Mouse (Mus musculus) heart, adult 2 months (tissue): ENCODE results near the gene Ado. TPM values are rescaled to one million over a fixed set of nuclear protein-coding genes. Genes with fewer than 3 reads are reported as not detected.

Experiments used
- DNase-seq, 2 experiments: peaks; one replicate each; pipeline ENCODE4 v3.0.0; 2021
- H3K27ac ChIP-seq: fragments of 200-600 bp; 2 replicates; pipeline ENCODE4 v1.8.1; 2022
- H3K27me3 ChIP-seq: fragments of 200-500 bp; 2 replicates; pipeline ENCODE4 v1.6.1; 2012; ENCODE audit warnings: mild to moderate bottlenecking, low read length, inconsistent platforms, mixed read lengths; ENCODE audit not compliant: control insufficient read depth, insufficient read depth
- H3K36me3 ChIP-seq: fragments of 200-500 bp; 2 replicates; pipeline ENCODE4 v1.6.1; 2012; ENCODE audit warnings: low read length, inconsistent platforms; ENCODE audit not compliant: control insufficient read depth, insufficient read depth
- H3K4me1 ChIP-seq: fragments of 200-500 bp; 2 replicates; pipeline ENCODE4 v1.6.1; 2011; ENCODE audit warnings: low read length; ENCODE audit not compliant: control insufficient read depth, insufficient read depth
- H3K4me3 ChIP-seq: fragments of 200-600 bp; 2 replicates; pipeline ENCODE4 v1.8.1; 2022
- H3K79me2 ChIP-seq: fragments of 200-500 bp; replicated peaks from 2 replicates; pipeline ENCODE4 v1.6.1; 2012; ENCODE audit warnings: mild to moderate bottlenecking, inconsistent platforms, low read length, moderate library complexity, mixed read lengths; ENCODE audit not compliant: control insufficient read depth, insufficient read depth
- H3K9ac ChIP-seq: fragments of 200-500 bp; 2 replicates; pipeline ENCODE4 v1.6.1; 2012; ENCODE audit warnings: low read depth, mild to moderate bottlenecking, control low read depth, inconsistent platforms, low read length, mixed read lengths
- CTCF ChIP-seq: fragments of 200-600 bp; IDR thresholded peaks from 2 replicates; pipeline ENCODE4 v1.8.1; 2022; ENCODE audit warnings: antibody characterized with exemption, mild to moderate bottlenecking, moderate library complexity
- EP300 ChIP-seq: fragments of 200-500 bp; IDR thresholded peaks from 2 replicates; pipeline ENCODE4 v1.6.1; 2011; ENCODE audit warnings: low read depth, low read length, control low read depth; ENCODE audit not compliant: insufficient read depth
- POLR2A ChIP-seq: fragments of 200-500 bp; IDR thresholded peaks from 2 replicates; pipeline ENCODE4 v1.6.1; 2011; ENCODE audit warnings: mild to moderate bottlenecking, low read depth, low read length, control low read depth; ENCODE audit not compliant: insufficient read depth
- WGBS: fragments of 180-500 bp; shearing (Covaris S2); methylation state at CpG from one replicate; pipeline ENCODE4 v1.1.7; 2018; 5-methylcytosine and 5-hydroxymethylcytosine counted together
- intact Hi-C: fragments of 180-260 bp; cut with DNase I; formaldehyde crosslinking; loops from one replicate; pipeline ENCODE4 v1.15.1; 2025
- long read RNA-seq: library from polyadenylated mRNA; stranded (forward); transcript quantifications from one replicate; pipeline ENCODE4 v2.0.0, GENCODE M21; 2021
- polyA plus RNA-seq: library from polyadenylated mRNA; depleted of rRNA; stranded (reverse); fragments of >200 nt; gene quantifications from 2 replicates; pipeline ENCODE4 v1.2.3, GENCODE M21; 2012; rRNA removed
- total RNA-seq, 2 experiments: library from RNA; stranded (reverse); gene quantifications; 2 replicates each; pipeline ENCODE4 v1.2.3; 2021

Ado gene
- 10 to 100 TPM; 17.3 to 17.7 TPM for total RNA-seq
- polyA plus RNA-seq: 6.3 and 9.6 TPM in 2 replicates
- long read RNA-seq, full-length matches to known transcripts: 19 of 19 reads
- long read RNA-seq, partial matches to known transcripts: 0 of 19 reads
- long read RNA-seq, other reads (novel, unspliced or antisense): 0 of 19 reads

DNA sequence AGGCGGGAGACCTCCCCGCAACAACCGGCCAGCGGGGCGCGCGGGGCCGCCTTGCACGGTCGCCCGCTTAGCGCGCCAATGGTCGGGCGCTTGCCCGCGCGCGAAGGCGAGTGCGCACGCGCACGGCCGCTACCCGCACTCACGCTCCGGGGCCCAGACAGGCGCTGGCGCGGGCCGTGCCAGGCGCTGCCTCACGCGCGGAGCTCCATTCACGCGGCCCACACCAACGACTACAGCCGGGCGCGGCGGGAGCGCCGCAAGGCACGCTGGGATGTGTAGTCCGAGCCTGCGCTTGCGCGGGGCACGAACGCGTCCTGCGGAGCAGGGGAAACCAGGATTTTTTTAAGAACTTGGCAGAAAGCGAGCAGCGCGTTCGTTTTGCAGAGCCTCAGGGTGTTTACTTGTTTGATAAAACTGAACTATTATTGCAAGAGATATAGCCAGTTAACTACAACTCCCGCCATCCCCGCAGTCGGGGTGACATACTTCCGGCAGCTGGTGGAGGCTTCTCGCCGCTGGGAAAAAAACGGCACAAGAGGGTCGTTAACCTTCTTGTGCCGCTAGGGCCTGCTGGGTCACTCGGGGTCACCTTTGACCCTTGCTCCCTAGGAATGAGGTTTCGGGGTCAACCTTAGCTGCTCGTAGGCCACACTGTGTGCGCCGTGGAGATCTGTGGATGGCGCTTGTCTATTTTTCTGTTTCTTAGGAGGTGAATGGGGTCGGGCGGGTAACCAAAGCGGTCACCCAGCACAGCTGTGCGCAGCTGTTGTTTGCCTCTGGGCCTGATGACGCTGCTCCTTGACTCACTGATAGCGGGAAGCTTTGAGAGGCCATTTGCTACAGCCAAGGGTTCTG is at the start of gene Ado:
Gene Ado, minus strand, starts transcription at position 79 of the 855 bp plus-strand sequence.
- TF ChIP-seq EP300 (peak; percentile 63; the same call in 1 of the 2 replicates), CTCF (peak; percentile 45), POLR2A (peak; percentile 70)
- H3K36me3 ChIP-seq: peaks cover 4% of the 10 kb centered on the region; the same call in 1 of the 2 replicates
- peak within 1 kb of the TSS; percentile 91 for H3K4me3 ChIP-seq
- H3K27me3 ChIP-seq: no peaks in the 10 kb centered on the region
- H3K27ac ChIP-seq: peak within 1 kb of the TSS; percentile 99
- peak within 1 kb of the TSS; percentile 85 for H3K9ac ChIP-seq
- peaks cover 4% of the 10 kb centered on the region for H3K4me1 ChIP-seq
- H3K79me2 ChIP-seq: peaks cover 1% of the 10 kb centered on the region; the same call in 1 of the 2 replicates
- intact Hi-C loops: loop anchor here (1.0 to 2.0 kb wide), 2 partner anchors 12 to 726 kb away; no protein-coding TSS in a partner anchor
- under 1% methylated on average over 79 of the region's 79 CpGs for WGBS
- peak; percentile 92 to 93 for DNase-seq

DNA sequence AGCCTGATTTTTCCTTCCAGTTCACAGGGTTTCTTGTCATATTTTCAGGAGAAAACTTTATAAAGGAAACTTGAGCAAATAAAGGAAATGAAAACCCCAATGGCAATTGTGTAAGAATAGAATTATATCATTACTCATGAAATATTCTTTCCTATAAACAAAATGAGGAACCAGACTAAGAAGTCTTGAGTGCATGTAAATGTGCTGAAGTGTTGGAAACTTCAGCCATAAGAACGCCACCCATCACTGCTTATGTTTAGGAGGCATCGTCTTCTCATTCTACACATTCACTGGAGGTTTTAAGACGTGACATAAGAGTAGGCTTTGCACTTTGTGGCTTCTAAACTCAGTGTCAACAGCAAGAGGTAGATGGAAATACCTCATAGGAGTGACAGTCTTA is 46.5 kb upstream of the Ado start:
- DNase-seq: no peak
- 82% methylated on average over 3 of the region's 3 CpGs for WGBS
- Histone ChIP-seq H3K4me1 (no peaks in the 10 kb centered on the region), H3K36me3 (no peaks in the 10 kb centered on the region), H3K27me3 (no peaks in the 10 kb centered on the region), H3K4me3 (no peak overlapping the region), H3K9ac (no peak overlapping the region), H3K79me2 (no peaks in the 10 kb centered on the region), H3K27ac (no peak overlapping the region)
- TF ChIP-seq POLR2A (no peak), EP300 (no peak), CTCF (no peak)
- intact Hi-C loops: no loop called here

DNA sequence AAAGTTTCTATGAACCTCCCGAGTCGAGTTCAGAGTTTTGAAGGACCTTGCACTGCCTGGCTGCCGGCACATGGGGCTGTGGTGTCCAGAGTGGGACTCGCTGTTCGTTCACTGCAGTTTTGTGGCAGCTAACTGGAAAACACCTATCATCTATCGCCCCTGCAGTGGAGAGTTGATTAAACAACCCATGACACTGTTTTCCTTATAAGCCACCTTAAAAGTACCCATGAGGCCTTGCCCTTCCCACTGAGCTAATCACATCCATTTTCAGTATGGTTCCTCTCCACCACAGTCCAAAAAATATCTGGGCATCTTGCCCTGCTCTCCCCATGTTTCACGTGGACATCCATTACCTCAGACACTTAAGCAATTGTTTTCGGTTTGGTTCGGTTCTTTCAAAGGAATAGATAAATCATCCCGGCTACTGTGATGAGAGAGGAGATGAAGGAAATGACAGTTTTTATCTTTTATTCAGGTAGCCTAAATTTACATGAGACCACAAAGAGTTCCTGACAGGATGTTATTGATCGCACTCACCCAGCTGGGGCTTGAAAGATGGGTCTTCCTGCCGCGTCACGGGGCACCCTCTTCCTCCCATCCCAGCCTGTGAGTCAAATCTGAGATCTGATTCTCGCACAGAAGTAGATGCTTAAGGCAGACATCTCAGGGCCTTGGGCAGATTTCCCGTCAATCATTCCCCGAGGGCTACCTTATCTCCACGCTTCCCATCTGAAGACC is 37.3 kb upstream of the Ado start:
- H3K9ac ChIP-seq: no peak overlapping the region
- H3K79me2 ChIP-seq: no peaks in the 10 kb centered on the region
- 83% methylated on average over 18 of the region's 18 CpGs for WGBS
- no peaks in the 10 kb centered on the region for H3K27me3 ChIP-seq
- intact Hi-C loops: no loop called here
- no peak overlapping the region for H3K27ac ChIP-seq
- H3K36me3 ChIP-seq: no peaks in the 10 kb centered on the region
- H3K4me1 ChIP-seq: no peaks in the 10 kb centered on the region
- DNase-seq: no peak
- TF ChIP-seq CTCF: no peak
- TF ChIP-seq POLR2A: no peak
- TF ChIP-seq EP300: no peak
- H3K4me3 ChIP-seq: no peak overlapping the region

- TF ChIP-seq CTCF: no peak
- TF ChIP-seq POLR2A: no peak
- no peak overlapping the region for H3K9ac ChIP-seq
- no peak overlapping the region for H3K27ac ChIP-seq
- 49% methylated on average over 12 of the region's 12 CpGs for WGBS
- H3K4me1 ChIP-seq: no peaks in the 10 kb centered on the region
- H3K36me3 ChIP-seq: no peaks in the 10 kb centered on the region
- intact Hi-C loops: no loop called here
- no peaks in the 10 kb centered on the region for H3K27me3 ChIP-seq
- H3K79me2 ChIP-seq: no peaks in the 10 kb centered on the region
- DNase-seq: no peak
- no peak overlapping the region for H3K4me3 ChIP-seq
Measured at GRCm38 (mm10) chr10:67581698-67582285, 33.0 kb upstream of the Ado start.

DNA sequence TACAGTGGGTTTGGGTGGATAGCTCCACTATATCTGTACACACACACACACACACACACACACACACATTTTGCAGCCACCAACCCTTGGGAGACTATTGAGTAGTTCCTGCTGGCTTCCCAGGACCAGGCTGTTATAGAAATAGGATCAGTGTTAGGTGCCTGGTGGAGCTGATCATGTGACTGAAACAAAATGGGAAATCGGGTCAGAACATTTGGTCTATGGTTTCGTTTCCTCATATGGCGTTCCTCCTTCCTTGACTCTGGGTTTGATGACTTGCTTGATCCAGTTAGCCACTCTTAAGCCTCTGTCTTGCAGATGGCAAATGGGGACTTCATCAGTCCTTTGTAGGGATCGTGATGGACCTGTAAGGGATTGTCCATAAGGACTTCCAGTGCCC is 31.1 kb upstream of the Ado start:
- Histone ChIP-seq H3K4me3 (no peak overlapping the region), H3K27me3 (no peaks in the 10 kb centered on the region), H3K4me1 (no peaks in the 10 kb centered on the region), H3K36me3 (no peaks in the 10 kb centered on the region), H3K9ac (no peak overlapping the region), H3K79me2 (no peaks in the 10 kb centered on the region), H3K27ac (no peak overlapping the region)
- intact Hi-C loops: no loop called here
- 83% methylated on average over 4 of the region's 4 CpGs for WGBS
- DNase-seq: no peak
- TF ChIP-seq POLR2A (no peak), CTCF (no peak), EP300 (no peak)
